Mouse (Mus musculus) bone marrow, adult 2 months (tissue): ENCODE measurements around the gene Slc35a5. TPM values are rescaled to one million over a fixed set of nuclear protein-coding genes. Genes with fewer than 3 reads are reported as not detected.

Source experiments
- H3K27ac ChIP-seq: fragments of 200-500 bp; 2 replicates; pipeline ENCODE4 v1.5.1; 2012; ENCODE audit warnings: low read depth, mild to moderate bottlenecking, control low read depth, inconsistent platforms, low read length; ENCODE audit not compliant: control insufficient read depth, poor library complexity, insufficient read depth
- H3K4me1 ChIP-seq: fragments of 200-500 bp; 2 replicates; pipeline ENCODE4 v1.6.1; 2011; ENCODE audit warnings: low read length; ENCODE audit not compliant: control insufficient read depth, insufficient read depth
- H3K4me3 ChIP-seq: fragments of 200-500 bp; replicated peaks from 2 replicates; pipeline ENCODE3; 2011; ENCODE audit warnings: mild to moderate bottlenecking, low read depth, low read length, control low read depth; ENCODE audit not compliant: control insufficient read depth
- CTCF ChIP-seq: fragments of 200-500 bp; IDR thresholded peaks from 2 replicates; pipeline ENCODE4 v1.5.1; 2011; ENCODE audit warnings: low read length, control low read depth; ENCODE audit not compliant: control insufficient read depth, insufficient read depth
- POLR2A ChIP-seq: fragments of 200-500 bp; IDR thresholded peaks from 2 replicates; pipeline ENCODE4 v1.6.1; 2011; ENCODE audit warnings: low read depth, mild to moderate bottlenecking, control low read depth, low read length, borderline replicate concordance; ENCODE audit not compliant: control insufficient read depth
- WGBS: fragments of 180-500 bp; shearing (Covaris S2); methylation state at CpG from one replicate; pipeline ENCODE4 v1.1.7; 2018; 5-methylcytosine and 5-hydroxymethylcytosine counted together
- polyA plus RNA-seq: library from polyadenylated mRNA; stranded (reverse); fragments of >200 nt; gene quantifications from 2 replicates; pipeline ENCODE4 v1.2.4, GENCODE M21; 2011; ENCODE audit warnings: low replicate concordance; ENCODE audit not compliant: missing spikeins, insufficient read depth, insufficient read length

Slc35a5 gene
- polyA plus RNA-seq, 1 experiment: 4.4 TPM

DNA sequence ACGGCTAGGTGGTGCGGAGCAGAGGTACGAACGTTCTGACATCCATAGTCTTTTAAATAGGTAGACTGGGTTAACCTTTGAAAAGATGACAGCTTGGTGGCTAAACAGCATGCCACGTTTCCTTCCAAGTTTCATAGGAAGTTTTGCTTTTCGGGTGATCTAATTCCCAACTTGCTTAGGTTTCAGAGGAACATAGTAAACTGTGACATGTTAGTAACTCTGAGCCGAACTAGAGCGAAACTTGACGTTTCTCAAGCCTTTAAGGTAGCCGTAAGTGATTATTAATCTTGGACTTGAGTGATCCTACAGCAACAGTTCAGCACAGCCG lies 847 bp upstream of the Slc35a5 start:
- Histone ChIP-seq H3K4me3 (peak overlapping the region; percentile 98), H3K27ac (peak overlapping the region; percentile 96), H3K4me1 (no peaks in the 10 kb centered on the region; the same call in 1 of the 2 replicates)
- under 1% methylated on average over 11 of the region's 11 CpGs for WGBS
- TF ChIP-seq POLR2A (no peak), CTCF (no peak)

DNA sequence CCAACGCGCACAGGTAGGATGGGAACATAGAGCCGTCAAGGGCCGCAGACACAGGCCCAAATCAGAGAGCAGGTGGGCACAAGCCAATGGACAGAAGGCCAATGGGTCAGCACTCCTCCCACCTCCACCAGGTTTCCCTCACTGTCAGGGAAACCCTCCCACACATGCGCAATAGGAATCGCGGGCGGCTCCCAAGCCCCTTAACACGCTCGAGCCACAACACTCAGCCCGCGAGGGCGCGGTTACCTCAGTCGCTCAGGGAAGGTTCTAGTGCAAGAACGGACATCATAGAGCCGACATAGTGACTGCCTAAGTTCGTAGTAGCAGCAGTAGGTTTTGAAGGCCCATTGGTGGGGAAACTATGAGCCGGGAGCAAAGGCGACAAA lies 377 bp downstream of the Slc35a5 start:
- Histone ChIP-seq H3K27ac (peak overlapping the region; percentile 96), H3K4me1 (no peaks in the 10 kb centered on the region; the same call in 1 of the 2 replicates), H3K4me3 (peak overlapping the region; percentile 98)
- WGBS: under 1% methylated on average over 20 of the region's 20 CpGs
- TF ChIP-seq CTCF: no peak
- TF ChIP-seq POLR2A: peak; percentile 16; the same call in 1 of the 2 replicates

GRCm38 (mm10) chr16:45154741-45155250 lies 3.7 kb downstream of the Slc35a5 start:
- no peaks in the 10 kb centered on the region; the same call in 1 of the 2 replicates for H3K4me1 ChIP-seq
- H3K27ac ChIP-seq: no peak overlapping the region
- H3K4me3 ChIP-seq: no peak overlapping the region
- TF ChIP-seq CTCF: no peak
- TF ChIP-seq POLR2A: no peak
- 80% methylated on average over 3 of the region's 3 CpGs for WGBS

DNA sequence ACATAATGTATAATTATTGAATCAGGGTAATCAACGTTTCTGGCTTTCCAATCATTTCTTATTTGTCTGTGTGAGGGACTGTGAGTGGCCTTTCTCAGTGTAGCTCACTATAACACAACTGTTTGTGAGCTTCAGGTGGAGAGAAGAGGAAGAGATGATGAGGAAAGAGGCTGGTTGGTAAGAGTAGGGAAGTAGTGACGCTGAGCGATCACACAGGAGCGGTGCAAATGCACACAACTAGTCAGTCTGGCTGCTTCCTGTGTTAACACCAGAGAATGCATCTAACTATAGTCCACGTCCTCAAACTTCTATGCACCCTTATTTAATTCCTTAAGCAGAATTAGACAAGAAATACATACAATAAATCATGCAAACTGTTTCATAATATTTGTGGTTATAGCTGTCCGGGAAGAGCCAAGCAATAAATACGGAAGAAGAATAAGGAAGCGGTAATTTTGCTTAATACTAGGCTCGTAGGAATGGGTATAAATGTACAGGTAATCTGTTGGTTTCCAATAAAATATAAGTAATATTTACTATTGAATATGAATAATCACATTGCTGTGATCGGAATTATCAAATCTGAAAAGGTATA lies 9.9 kb downstream of the Slc35a5 start:
- no peaks in the 10 kb centered on the region for H3K4me1 ChIP-seq
- peak overlapping the region; percentile 6; the same call in 1 of the 2 replicates for H3K27ac ChIP-seq
- H3K4me3 ChIP-seq: peak overlapping the region; percentile 26
- WGBS: 33% methylated on average over 10 of the region's 10 CpGs
- TF ChIP-seq POLR2A (no peak), CTCF (no peak)

- Histone ChIP-seq H3K4me1 (no peaks in the 10 kb centered on the region; the same call in 1 of the 2 replicates), H3K27ac (peak overlapping the region; percentile 47; the same call in 1 of the 2 replicates), H3K4me3 (no peak overlapping the region)
- TF ChIP-seq CTCF (no peak), POLR2A (no peak)
- WGBS: 54% methylated on average over 6 of the region's 6 CpGs
Measured at GRCm38 (mm10) chr16:45145119-45145518, 13.4 kb downstream of the Slc35a5 start.

DNA sequence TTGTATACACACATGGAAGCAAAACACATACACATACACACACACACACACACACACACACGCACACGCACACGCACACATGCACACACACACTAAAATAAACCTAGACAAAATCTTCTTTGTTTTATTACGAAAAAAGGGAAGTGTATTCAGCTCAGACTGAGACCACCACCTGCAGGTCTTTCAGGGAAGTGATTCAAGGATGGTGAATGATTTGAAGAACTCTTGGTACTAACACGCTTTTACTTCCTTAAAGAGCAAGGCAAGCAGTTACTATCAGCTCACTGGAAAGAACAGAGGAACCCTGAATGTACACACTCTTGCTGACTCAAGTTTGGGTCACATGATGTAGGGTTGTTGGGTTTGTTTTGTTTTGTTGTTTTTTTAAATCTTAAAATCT lies 15.9 kb downstream of the Slc35a5 start:
- H3K27ac ChIP-seq: peak overlapping the region; percentile 34; the same call in 1 of the 2 replicates
- H3K4me1 ChIP-seq: no peaks in the 10 kb centered on the region; the same call in 1 of the 2 replicates
- 41% methylated on average over 5 of the region's 5 CpGs for WGBS
- no peak overlapping the region for H3K4me3 ChIP-seq
- TF ChIP-seq CTCF: no peak
- TF ChIP-seq POLR2A: no peak

DNA sequence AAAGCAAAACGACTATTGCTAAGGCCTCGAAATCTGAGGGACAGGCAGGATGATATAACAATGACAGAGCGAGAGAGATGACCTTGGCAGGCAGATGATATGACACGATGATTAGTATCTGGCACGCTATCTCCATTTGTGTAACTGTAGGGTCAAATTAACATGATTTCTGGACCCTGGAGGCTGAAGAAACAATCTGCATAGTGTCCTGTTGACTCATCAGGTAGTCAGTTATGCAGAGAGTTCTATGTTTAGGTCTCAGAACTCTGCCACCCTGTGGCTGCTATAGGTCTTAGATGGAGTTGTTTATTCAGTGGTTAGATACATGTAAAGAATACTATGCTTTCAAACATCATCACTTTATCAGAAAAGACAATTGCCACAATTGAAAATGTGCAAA lies 16.8 kb downstream of the Slc35a5 start:
- Histone ChIP-seq H3K4me1 (no peaks in the 10 kb centered on the region; the same call in 1 of the 2 replicates), H3K27ac (no peak overlapping the region), H3K4me3 (no peak overlapping the region)
- 89% methylated on average over 5 of the region's 5 CpGs for WGBS
- TF ChIP-seq CTCF (no peak), POLR2A (no peak)

- Histone ChIP-seq H3K27ac (no peak overlapping the region), H3K4me1 (no peaks in the 10 kb centered on the region), H3K4me3 (no peak overlapping the region)
- 83% methylated on average over 2 of the region's 2 CpGs for WGBS
- TF ChIP-seq CTCF (no peak), POLR2A (no peak)
Measured at GRCm38 (mm10) chr16:45127936-45128710, 30.4 kb downstream of the Slc35a5 start.

DNA sequence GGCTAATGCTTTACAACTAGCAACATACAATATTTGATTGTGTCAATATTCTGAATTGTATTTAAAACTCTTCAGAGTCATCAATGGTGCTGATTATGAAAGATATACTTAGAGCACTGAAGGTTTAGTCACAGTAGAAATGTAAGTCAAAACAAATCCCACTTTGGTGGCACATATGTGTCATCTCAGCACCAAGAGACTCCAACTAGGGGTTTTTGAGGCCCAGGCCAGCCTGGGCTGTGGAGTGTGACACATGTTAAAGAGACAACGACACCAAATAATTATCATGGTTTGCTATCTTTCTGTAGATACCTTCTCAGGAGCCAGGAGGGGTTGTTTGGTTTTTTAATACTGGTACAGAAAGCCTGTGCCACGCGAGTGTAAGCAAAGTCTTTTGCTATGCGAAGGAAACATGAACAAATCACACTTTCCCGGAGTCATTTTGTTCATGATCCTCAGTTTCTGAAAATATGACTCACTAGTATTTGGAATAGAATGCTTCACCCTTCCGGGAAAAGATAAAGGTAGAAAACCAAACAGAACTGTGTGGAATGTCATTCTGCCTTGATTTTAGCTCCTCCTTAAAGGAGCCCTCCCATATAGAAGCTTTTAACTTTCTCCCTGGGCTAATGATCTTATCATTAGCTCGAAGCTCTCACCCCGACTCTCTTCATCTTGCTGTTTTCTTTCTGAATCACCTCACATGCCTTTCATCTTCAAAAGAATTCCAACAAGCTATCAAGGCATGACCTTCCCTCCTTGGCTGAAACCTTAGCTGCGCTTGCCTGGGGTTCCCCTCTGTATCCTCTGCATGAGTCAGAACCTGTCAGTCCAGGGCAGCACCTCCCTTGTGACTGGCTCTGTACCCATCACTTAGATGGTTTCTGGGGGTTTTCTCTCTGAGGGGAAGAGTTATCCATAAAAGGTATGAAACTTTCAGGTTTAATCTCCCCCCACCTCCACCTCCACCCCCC lies 34.0 kb downstream of the Slc35a5 start:
- Histone ChIP-seq H3K4me3 (no peak overlapping the region), H3K27ac (no peak overlapping the region), H3K4me1 (no peaks in the 10 kb centered on the region)
- TF ChIP-seq POLR2A (no peak), CTCF (no peak)
- 83% methylated on average over 9 of the region's 9 CpGs for WGBS
